Mouse (Mus musculus) limb, embryonic 12.5 days (tissue): Measurements from ENCODE around the gene Rnase12. TPM values are rescaled to one million over a fixed set of nuclear protein-coding genes. Genes with fewer than 3 reads are reported as not detected.
"Not testable (repeated sequence)": the region's sequence is repeated elsewhere in the genome, so short reads cannot be mapped to it uniquely, and the experiment has no call there.

ENCODE experiments used
- ATAC-seq: fragments of 200-750 bp; cut with Nextera tagmentation; 2 replicates; pipeline ENCODE4 v1.8.0; 2017; ENCODE audit warnings: low read depth, moderate TSS enrichment; ENCODE audit not compliant: insufficient number of reproducible peaks, insufficient read depth, low FRiP score, low TSS enrichment
- H3K27ac ChIP-seq: fragments of 300-500 bp; sonication (generic); 2 replicates; pipeline ENCODE4 v1.5.1; 2016; ENCODE audit warnings: mild to moderate bottlenecking, moderate library complexity
- H3K27me3 ChIP-seq: fragments of 300-500 bp; sonication (generic); 2 replicates; pipeline ENCODE4 v1.6.1; 2016; ENCODE audit warnings: mild to moderate bottlenecking, moderate library complexity
- H3K36me3 ChIP-seq: fragments of 300-500 bp; sonication (generic); 2 replicates; pipeline ENCODE4 v1.6.1; 2016; ENCODE audit warnings: mild to moderate bottlenecking, moderate library complexity
- H3K4me1 ChIP-seq: fragments of 300-500 bp; sonication (generic); replicated peaks from 2 replicates; pipeline ENCODE4 v1.6.1; 2016
- H3K4me2 ChIP-seq: fragments of 300-500 bp; sonication (generic); 2 replicates; pipeline ENCODE4 v1.6.1; 2016; ENCODE audit warnings: mild to moderate bottlenecking, moderate library complexity
- H3K4me3 ChIP-seq: fragments of 300-500 bp; sonication (generic); replicated peaks from 2 replicates; pipeline ENCODE4 v1.5.1; 2016; ENCODE audit warnings: mild to moderate bottlenecking
- H3K9ac ChIP-seq: fragments of 300-500 bp; sonication (generic); replicated peaks from 2 replicates; pipeline ENCODE4 v1.6.1; 2016; ENCODE audit warnings: mild to moderate bottlenecking, moderate library complexity
- H3K9me3 ChIP-seq: fragments of 300-500 bp; sonication (generic); 2 replicates; pipeline ENCODE4 v1.6.1; 2016; ENCODE audit warnings: mild to moderate bottlenecking, moderate library complexity
- WGBS: fragments of 180-500 bp; shearing (Covaris S2); methylation state at CpG from one replicate; pipeline ENCODE4 v1.1.7; 2016; 5-methylcytosine and 5-hydroxymethylcytosine counted together
- polyA plus RNA-seq: library from polyadenylated mRNA; unstranded; fragments of >200 nt; fragmentation: Nextera tagmentation; extraction: Ambion mirVana; gene quantifications from 2 replicates; pipeline ENCODE4 v1.2.1, GENCODE M21; 2016

The Rnase12 gene
- polyA plus RNA-seq, 1 experiment from 2014 or later, result not detected

- H3K27me3 ChIP-seq, ATAC-seq, H3K4me3 ChIP-seq, H3K9me3 ChIP-seq, H3K4me1 ChIP-seq, H3K36me3 ChIP-seq, H3K9ac ChIP-seq, H3K4me2 ChIP-seq, H3K27ac ChIP-seq: not testable (repeated sequence)
- WGBS, result 80% methylated on average over 3 of the region's 3 CpGs
Observed at GRCm38 (mm10) chr14:51014724-51015123, 42.7 kb downstream of the Rnase12 start.

- Histone ChIP-seq H3K27me3 (no peaks in the 10 kb centered on the region), H3K4me1 (no peaks in the 10 kb centered on the region), H3K4me2 (no peak overlapping the region), H3K36me3 (no peaks in the 10 kb centered on the region), H3K9me3 (0 out of 2 replicates have a peak, but pooled peaks cover 6% of the 10 kb centered on the region), H3K4me3 (no peak overlapping the region), H3K27ac (no peak overlapping the region), H3K9ac (no peak overlapping the region)
- ATAC-seq, result no peak
- WGBS, result 83% methylated on average over 6 of the region's 6 CpGs
Observed at GRCm38 (mm10) chr14:51009572-51009971, 47.9 kb downstream of the Rnase12 start.

- Histone ChIP-seq H3K9ac (no peak overlapping the region), H3K27me3 (no peaks in the 10 kb centered on the region), H3K9me3 (0 out of 2 replicates have a peak, but pooled peaks cover 6% of the 10 kb centered on the region), H3K27ac (no peak overlapping the region), H3K4me2 (no peak overlapping the region), H3K4me3 (no peak overlapping the region), H3K36me3 (no peaks in the 10 kb centered on the region), H3K4me1 (no peaks in the 10 kb centered on the region)
- no peak for ATAC-seq
- WGBS, result 82% methylated on average over 4 of the region's 4 CpGs
Observed at GRCm38 (mm10) chr14:51008781-51009180, 48.7 kb downstream of the Rnase12 start.

- no peak for ATAC-seq
- WGBS, result 83% methylated on average over 13 of the region's 13 CpGs
Observed at GRCm38 (mm10) chr14:51007914-51008713, 49.3 kb downstream of the Rnase12 start.

GRCm38 (mm10) chr14:51007152-51007801 lies 50.2 kb downstream of the Rnase12 start, which contains the start of gene Rnase10:
Gene Rnase10, plus strand, starts transcription at chr14:51007751.
- H3K36me3 ChIP-seq, result no peaks in the 10 kb centered on the region
- no peak within 1 kb of the TSS for H3K4me3 ChIP-seq
- H3K4me2 ChIP-seq, result no peak within 1 kb of the TSS
- H3K9me3 ChIP-seq, result 0 out of 2 replicates have a peak, but pooled peaks cover 6% of the 10 kb centered on the region
- no peaks in the 10 kb centered on the region for H3K27me3 ChIP-seq
- H3K9ac ChIP-seq, result no peak within 1 kb of the TSS
- no peak for ATAC-seq
- H3K4me1 ChIP-seq, result no peaks in the 10 kb centered on the region
- WGBS, result 58% methylated on average over 8 of the region's 8 CpGs
- H3K27ac ChIP-seq, result no peak within 1 kb of the TSS

More at GRCm38 (mm10) chr14:51007914-51008713, 49.3 kb downstream of the Rnase12 start:
- H3K36me3 ChIP-seq, result no peaks in the 10 kb centered on the region
- H3K4me2 ChIP-seq, result no peak overlapping the region
- H3K9ac ChIP-seq, result no peak overlapping the region
- H3K27ac ChIP-seq, result no peak overlapping the region
- no peaks in the 10 kb centered on the region for H3K4me1 ChIP-seq
- no peak overlapping the region for H3K4me3 ChIP-seq
- no peaks in the 10 kb centered on the region for H3K27me3 ChIP-seq
- 0 out of 2 replicates have a peak, but pooled peaks cover 6% of the 10 kb centered on the region for H3K9me3 ChIP-seq

Other genes with a start within 250 kb of the Rnase12 start
- gene Ccnb1ip1, start 249.9 kb downstream of the Rnase12 start, polyA plus RNA-seq, result not detected in 2 replicates
- 60.3 and 64.2 TPM in 2 replicates for gene Parp2, start 249.8 kb downstream of the Rnase12 start, polyA plus RNA-seq
- gene Tep1, start 187.1 kb downstream of the Rnase12 start, polyA plus RNA-seq, result 5.5 and 7.4 TPM in 2 replicates
- gene Klhl33, start 160.2 kb downstream of the Rnase12 start, polyA plus RNA-seq, result 0.11 TPM in 1 of 2 replicates, not detected in the other
- 168 and 171 TPM in 2 replicates for gene Osgep, start 132.8 kb downstream of the Rnase12 start, polyA plus RNA-seq
- 350 and 374 TPM in 2 replicates for gene Apex1, start 132.7 kb downstream of the Rnase12 start, polyA plus RNA-seq
- 58.7 and 59.1 TPM in 2 replicates for gene Pip4p1, start 126.8 kb downstream of the Rnase12 start, polyA plus RNA-seq
- gene Pnp, start 126.6 kb downstream of the Rnase12 start, polyA plus RNA-seq, result 61.5 and 67.2 TPM in 2 replicates
- gene Gm49342, start 113.1 kb downstream of the Rnase12 start, polyA plus RNA-seq, result not detected in 2 replicates
- gene Pnp2, start 101.7 kb downstream of the Rnase12 start, polyA plus RNA-seq, result 0.74 and 0.78 TPM in 2 replicates
- gene Rnase10, start 49.9 kb downstream of the Rnase12 start, polyA plus RNA-seq, result not detected in 2 replicates
- gene Rnase9, start 15.8 kb downstream of the Rnase12 start, polyA plus RNA-seq, result not detected in 2 replicates
- gene Rnase11, start 7.5 kb downstream of the Rnase12 start, polyA plus RNA-seq, result not detected in 2 replicates
- gene Olfr750, start 16.8 kb upstream of the Rnase12 start, polyA plus RNA-seq, result not detected in 2 replicates
- 14.1 and 15.8 TPM in 2 replicates for gene Rnase4, start 33.4 kb upstream of the Rnase12 start, polyA plus RNA-seq
- gene Ang, start 33.5 kb upstream of the Rnase12 start, polyA plus RNA-seq, result 3.1 and 3.7 TPM in 2 replicates
- gene Eddm3b, start 56.8 kb upstream of the Rnase12 start, polyA plus RNA-seq, result not detected in 2 replicates
- gene Rnase6, start 66.2 kb upstream of the Rnase12 start, polyA plus RNA-seq, result 0.33 and 0.51 TPM in 2 replicates
- gene Rnase1, start 89.1 kb upstream of the Rnase12 start, polyA plus RNA-seq, result not detected in 2 replicates
- gene Rnase2b, start 104.6 kb upstream of the Rnase12 start, polyA plus RNA-seq, result not detected in 2 replicates
- gene Ang2, start 141.5 kb upstream of the Rnase12 start, polyA plus RNA-seq, result not detected in 2 replicates
- gene Ear14, start 145.7 kb upstream of the Rnase12 start, polyA plus RNA-seq, result not detected in 2 replicates
- not detected in 2 replicates for gene Rnase2a, start 198.5 kb upstream of the Rnase12 start, polyA plus RNA-seq